Mouse (Mus musculus) adrenal gland, adult 2 months (tissue): ENCODE results near the gene Sirt7. TPM values are rescaled to one million over a fixed set of nuclear protein-coding genes. Genes with fewer than 3 reads are reported as not detected.
"Not testable (repeated sequence)": the region's sequence is repeated elsewhere in the genome, so short reads cannot be mapped to it uniquely, and the experiment has no call there.

Experiments
- DNase-seq: peaks from one replicate; pipeline ENCODE4 v3.0.0; 2021
- polyA plus RNA-seq: library from polyadenylated mRNA; depleted of rRNA; stranded (reverse); fragments of >200 nt; gene quantifications from 2 replicates; pipeline ENCODE4 v1.2.3, GENCODE M21; 2012
- total RNA-seq, 2 experiments: library from RNA; stranded (reverse); gene quantifications; 2 replicates each; pipeline ENCODE4 v1.2.3; 2021

Gene Sirt7
- total and polyA plus RNA-seq, 3 experiments, result 54.2 to 128 (median 69.5) TPM

GRCm38 (mm10) chr11:120582982-120583293 is 42.1 kb downstream of the Sirt7 start:
- DNase-seq, result not testable (repeated sequence)

- DNase-seq, result peak; percentile 30
Measured at GRCm38 (mm10) chr11:120582268-120582981, 42.6 kb downstream of the Sirt7 start.

GRCm38 (mm10) chr11:120581490-120582267 is 43.4 kb downstream of the Sirt7 start, which contains the start of gene Arhgdia:
TSS of gene Arhgdia (minus strand) at chr11:120581624.
- DNase-seq, result peak; percentile 93

GRCm38 (mm10) chr11:120580871-120581331 is 44.1 kb downstream of the Sirt7 start:
- DNase-seq, result peak; percentile 62

GRCm38 (mm10) chr11:120580190-120580589 is 44.9 kb downstream of the Sirt7 start:
- DNase-seq, result no peak

- DNase-seq, result peak; percentile 62
Measured at GRCm38 (mm10) chr11:120579316-120580107, 45.5 kb downstream of the Sirt7 start.

GRCm38 (mm10) chr11:120578694-120579243 is 46.3 kb downstream of the Sirt7 start:
- peak; percentile 26 for DNase-seq

GRCm38 (mm10) chr11:120578024-120578693 is 46.9 kb downstream of the Sirt7 start:
- peak; percentile 31 for DNase-seq

GRCm38 (mm10) chr11:120577211-120578023 is 47.6 kb downstream of the Sirt7 start:
- no peak for DNase-seq

- no peak for DNase-seq
Measured at GRCm38 (mm10) chr11:120576365-120576981, 48.6 kb downstream of the Sirt7 start.

GRCm38 (mm10) chr11:120575940-120576339 is 49.1 kb downstream of the Sirt7 start:
- no peak for DNase-seq

GRCm38 (mm10) chr11:120575046-120575445 is 50.0 kb downstream of the Sirt7 start:
- DNase-seq, result no peak

- no peak for DNase-seq
Measured at GRCm38 (mm10) chr11:120574278-120574600, 50.8 kb downstream of the Sirt7 start.

- DNase-seq, result no peak
Measured at GRCm38 (mm10) chr11:120573585-120574277, 51.3 kb downstream of the Sirt7 start.

- DNase-seq, result peak; percentile 100
Measured at GRCm38 (mm10) chr11:120572752-120573584, 52.1 kb downstream of the Sirt7 start, which contains the start of gene P4hb. TSS of gene P4hb (minus strand) at chr11:120573253.

- DNase-seq, result no peak
Measured at GRCm38 (mm10) chr11:120572417-120572751, 52.7 kb downstream of the Sirt7 start.

- DNase-seq, result no peak
Measured at GRCm38 (mm10) chr11:120571754-120572416, 53.2 kb downstream of the Sirt7 start.

- DNase-seq, result no peak
Measured at GRCm38 (mm10) chr11:120571122-120571521, 53.9 kb downstream of the Sirt7 start.
